Mouse (Mus musculus) adrenal gland (tissue): ENCODE data around the gene Slco6d1.
"Not testable (repeated sequence)": the region's sequence is repeated elsewhere in the genome, so short reads cannot be mapped to it uniquely, and the experiment has no call there.

Source experiments
- intact Hi-C: fragments of 180-260 bp; cut with DNase I; formaldehyde crosslinking; loops from one replicate; pipeline ENCODE4 v1.15.1; 2025
- long read RNA-seq, 2 experiments: library from polyadenylated mRNA; unstranded; transcript quantifications; one replicate each; pipeline ENCODE4 v2.0.0; 2020; ENCODE audit warnings: borderline replicate concordance in 1 of 2; ENCODE audit not compliant: insufficient replicate concordance in 1 of 2
- microRNA-seq, 2 experiments: library from miRNA; unstranded; fragments of <30 nt; microRNA quantifications; one replicate each; pipeline ENCODE4; 2019

Gene Slco6d1
- long read RNA-seq, experiment 1 = 0 reads
- long read RNA-seq, experiment 2 = 0 reads

DNA sequence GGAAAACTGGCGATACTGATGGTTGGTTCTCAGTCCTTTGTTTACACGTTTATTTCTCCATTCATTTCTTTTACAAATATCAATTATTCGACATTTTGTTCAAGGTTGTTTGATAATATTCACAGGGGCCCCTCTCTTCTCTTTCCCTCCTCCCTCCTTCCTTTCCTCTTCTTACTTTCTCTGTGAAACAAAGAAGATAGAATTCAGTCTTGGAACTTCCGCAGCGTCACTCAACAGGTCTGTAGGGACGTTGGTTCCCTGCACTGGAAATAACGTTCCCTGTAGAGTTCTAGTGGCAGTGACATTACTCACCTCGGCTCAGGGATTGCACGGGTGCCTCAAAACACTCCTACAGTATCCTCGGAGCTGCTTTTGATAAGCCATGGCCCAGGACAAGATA, at the start of gene Slco6d1:
Slco6d1 (plus strand) TSS at position 301 of the 400 bp plus-strand sequence.
- intact Hi-C loops = no loop called here

DNA sequence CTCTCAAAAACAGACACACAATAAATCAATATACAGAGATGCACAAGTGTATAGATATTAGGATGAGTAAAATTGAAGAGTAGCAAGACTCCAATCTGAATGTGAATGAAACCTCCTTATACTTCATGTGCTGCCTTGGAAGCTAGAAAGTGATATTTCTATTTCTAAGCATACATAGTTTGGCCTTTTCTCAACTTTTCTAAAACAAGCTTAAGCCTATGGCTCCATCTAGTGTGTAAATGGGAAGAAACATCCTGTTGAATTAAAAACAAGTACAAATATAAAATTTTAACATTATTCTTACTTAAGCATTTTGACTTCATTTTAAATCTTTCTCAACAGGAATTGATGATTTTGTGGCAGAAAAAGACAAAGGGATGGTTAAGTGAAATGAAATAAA, 28.9 kb upstream of the Slco6d1 start:
- intact Hi-C loops = no loop called here

DNA sequence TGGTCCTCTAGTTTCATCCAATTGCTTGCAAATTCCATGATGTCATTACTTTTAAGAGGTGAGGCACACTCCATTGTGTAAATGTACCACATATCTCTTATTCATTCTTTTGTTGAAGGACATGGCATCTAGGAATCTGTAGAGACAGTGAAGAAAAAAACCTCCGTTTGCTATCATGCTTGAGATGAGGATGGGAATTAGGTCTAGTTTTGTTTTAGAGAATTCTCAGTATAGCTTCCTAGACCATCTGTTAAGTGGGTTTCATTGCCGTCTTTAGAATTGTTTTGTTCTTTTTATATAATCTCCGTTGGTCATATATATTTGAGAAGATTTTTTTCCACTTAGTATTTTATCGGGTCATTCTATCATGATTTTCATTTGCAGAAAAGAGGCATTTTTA, 27.0 kb downstream of the Slco6d1 start:
- intact Hi-C loops = no loop called here

DNA sequence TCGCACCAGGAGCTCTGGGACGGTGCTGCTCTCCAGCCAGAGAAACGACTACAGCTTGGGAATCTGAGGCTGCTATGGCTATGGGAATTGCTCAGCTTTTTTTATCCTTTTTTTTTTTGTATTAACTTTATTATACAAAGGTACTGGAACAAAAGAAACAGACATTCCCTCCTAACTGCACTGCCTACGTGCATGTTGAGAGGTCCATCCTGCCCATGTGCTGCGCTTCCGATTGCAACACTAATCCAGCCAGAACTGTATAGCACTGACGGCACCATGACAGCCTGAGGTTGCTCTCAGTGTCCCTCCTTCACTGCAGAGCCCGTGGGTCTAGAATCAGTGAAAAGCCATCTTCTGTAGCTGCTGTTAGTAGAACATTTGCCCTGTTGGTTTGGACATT, 38.3 kb downstream of the Slco6d1 start:
- intact Hi-C loops = not testable (repeated sequence)

DNA sequence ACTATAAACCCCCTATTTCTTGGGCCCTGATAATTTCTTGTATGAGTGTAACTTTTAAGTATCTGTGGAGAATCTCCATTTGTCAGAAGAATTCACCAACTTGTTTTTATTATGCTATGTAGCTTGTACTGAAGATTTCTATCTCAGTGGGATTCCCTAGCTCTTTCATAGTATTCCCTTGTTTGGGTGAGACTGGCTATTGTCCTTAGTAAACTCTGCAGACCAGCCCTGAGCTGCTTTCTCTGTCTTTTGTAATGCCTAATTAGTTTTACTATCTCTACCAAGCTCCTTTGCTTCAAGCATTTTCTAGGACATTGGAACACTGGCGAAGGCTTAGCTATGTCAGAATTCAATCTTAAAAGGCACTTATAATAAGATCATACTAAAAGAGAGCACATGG, 55.5 kb downstream of the Slco6d1 start:
- intact Hi-C loops = not testable (repeated sequence)

DNA sequence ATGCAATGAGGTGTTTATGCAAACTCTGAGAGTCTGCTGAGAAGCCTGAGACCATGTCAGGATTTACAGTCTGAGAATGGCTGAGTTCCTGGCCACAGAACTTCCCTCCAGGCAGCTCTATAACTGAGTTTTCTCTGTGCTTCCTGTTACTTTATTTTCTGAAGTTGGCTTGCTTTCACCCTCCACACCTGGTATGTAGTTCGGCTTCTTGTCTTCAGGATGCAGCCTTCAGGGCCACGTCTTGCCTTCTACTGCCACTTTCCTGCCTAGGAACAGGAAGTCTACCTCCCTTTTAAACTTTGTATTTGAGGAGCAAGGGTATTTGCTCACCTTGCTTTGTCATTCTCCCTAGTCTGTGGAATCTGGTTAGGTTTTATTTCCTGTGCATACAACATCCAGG, 58.3 kb downstream of the Slco6d1 start:
- intact Hi-C loops = no loop called here

DNA sequence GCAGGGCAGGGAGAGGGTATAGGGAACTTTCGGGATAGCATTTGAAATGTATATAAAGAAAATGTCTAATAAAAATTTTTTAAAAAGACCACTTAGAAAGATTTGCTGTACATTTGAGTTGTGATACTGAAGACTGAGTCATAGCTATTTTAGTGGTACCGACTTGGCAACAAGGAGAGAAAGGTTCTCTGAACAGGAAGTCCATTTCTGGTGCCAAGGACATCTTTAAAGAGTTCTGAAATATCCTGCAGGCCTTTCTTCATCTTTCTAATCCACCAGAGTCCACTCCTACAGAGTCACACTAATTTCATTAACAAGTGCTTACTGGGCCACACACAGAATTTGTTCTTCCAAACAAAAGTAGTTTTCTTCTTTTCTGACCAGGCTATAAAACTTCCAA, 85.1 kb downstream of the Slco6d1 start:
- intact Hi-C loops = no loop called here

DNA sequence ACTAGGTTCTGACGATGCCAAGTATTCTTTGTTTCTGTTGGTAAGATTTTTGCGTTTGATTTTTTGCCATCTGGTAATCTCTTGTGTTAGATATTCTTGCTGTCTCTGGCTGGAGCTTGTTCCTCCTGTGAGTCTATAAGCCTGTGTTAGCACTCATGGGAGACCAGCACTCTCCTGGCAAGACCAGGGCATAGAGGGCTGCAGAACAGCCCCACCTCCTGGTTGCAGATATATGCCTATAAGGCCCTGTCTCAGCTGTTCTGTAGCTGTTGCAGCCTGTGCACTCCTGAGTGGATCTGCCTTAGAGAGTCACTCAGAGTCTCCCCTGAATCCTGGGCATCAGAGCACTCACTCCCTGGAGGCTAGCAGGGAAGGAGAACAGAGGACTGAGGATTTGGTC, 102.1 kb downstream of the Slco6d1 start:
- intact Hi-C loops = loop anchor here (10.0 kb wide), 1 partner anchor 718 kb away; no protein-coding TSS in a partner anchor

DNA sequence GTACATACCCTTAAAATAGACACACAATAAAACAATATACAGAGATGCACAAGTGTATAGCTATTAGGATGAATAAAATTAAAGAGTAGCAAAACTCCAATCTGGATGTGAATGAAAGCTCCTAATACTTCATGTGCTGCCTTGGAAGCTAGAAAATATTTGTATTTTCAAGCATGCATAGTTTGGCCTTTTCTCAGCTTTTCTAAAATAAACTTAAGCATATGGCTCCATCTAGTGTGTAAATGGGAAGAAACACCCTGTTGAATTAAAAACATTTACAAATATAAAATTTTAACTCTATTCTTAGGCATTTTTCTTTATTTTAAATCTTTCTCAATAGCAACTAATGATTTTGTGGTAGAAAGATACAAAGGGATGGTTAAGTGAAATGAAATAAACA, 102.6 kb downstream of the Slco6d1 start:
- intact Hi-C loops = loop anchor here (10.0 kb wide), 1 partner anchor 719 kb away; no protein-coding TSS in a partner anchor

DNA sequence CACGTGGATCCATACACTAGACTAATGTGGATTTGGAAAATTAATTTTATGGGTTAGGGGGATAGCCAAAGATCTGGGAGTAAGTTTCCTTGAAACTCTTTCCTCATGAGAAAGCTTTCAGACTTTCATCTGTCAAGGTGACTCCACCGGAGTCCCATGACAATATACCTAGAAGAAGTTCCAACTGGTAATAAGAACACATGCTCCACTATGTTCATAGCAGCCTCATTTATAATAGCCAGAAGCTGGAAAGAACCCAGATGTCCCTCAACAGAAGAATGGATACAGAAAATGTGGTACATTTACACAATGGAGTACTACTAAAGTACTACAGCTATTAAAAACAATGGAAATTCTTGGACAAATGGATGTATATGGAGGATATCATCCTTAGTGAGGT, 107.4 kb downstream of the Slco6d1 start:
- intact Hi-C loops = loop anchor here (10.0 kb wide), 1 partner anchor 724 kb away; no protein-coding TSS in a partner anchor

DNA sequence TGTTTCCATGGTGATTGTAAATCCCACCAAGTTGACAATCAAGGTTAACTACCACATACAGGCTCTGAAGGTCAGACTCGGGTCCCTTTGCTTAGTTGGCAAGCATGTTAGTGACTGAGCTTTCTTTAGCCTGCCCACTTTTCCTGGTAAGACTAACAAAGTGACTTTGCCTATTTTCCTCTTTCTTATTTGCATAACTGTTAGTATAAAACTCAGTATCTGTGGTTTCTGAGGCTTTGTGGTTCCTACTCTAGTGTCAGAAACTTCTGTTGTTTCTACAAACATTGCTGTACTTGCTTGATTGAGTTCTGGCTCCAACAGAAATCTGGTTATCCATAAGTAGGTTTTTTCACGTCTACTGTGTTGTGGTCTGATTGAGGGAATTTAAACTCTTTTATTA, 124.4 kb downstream of the Slco6d1 start:
- intact Hi-C loops = no loop called here

DNA sequence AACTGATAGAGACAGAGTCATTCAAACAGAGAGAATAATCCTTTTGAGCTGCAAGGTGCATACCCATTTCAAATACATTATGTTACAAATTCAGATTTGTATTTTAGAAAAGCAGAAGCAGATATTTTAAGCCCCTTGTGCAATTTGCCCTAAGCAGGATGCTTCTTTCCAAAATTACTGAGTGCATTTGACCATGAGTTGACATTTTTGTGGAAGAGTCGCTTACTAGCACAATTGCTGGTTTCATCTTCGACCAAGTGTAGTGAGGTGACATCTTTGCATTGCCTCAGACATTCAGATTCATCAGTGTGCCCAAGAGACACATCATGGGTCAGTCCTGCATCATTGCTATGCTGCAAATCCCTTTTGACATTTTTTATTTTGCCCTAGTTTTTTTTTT, 133.5 kb downstream of the Slco6d1 start:
- intact Hi-C loops = no loop called here

DNA sequence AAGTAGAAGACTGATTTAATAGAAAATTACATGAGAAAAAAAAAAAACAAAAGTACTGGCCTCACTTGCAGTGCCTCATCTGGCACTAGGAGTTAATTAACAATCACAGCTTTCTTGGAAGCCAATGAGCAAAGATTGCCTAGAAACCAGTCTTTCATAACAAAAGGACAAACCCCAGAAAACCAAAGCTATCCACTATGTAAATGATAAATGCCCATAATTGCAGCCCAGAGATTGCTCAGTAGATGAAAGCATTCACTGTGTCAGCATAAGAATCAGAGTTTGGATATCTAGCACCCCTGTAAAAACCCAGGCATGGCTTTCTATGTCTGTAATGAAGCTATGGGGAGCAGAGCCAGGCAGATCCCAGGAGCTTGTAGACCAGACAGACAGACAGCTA, 144.8 kb downstream of the Slco6d1 start:
- intact Hi-C loops = no loop called here

Small RNA genes within 50 kb of the gene (microRNA-seq; reads per million reads assigned to microRNA genes)
- 0 reads per million in 2 experiments for gene Gm26134
